Mouse (Mus musculus) limb, embryonic 15.5 days (tissue): ENCODE measurements around the gene Gm13695. TPM values are rescaled to one million over a fixed set of nuclear protein-coding genes. Genes with fewer than 3 reads are reported as not detected.
"Not testable (repeated sequence)": the region's sequence is repeated elsewhere in the genome, so short reads cannot be mapped to it uniquely, and the experiment has no call there.

Experiments used
- ATAC-seq: fragments of 200-750 bp; cut with Nextera tagmentation; 2 replicates; pipeline ENCODE4 v1.8.0; 2017; ENCODE audit warnings: low read depth, moderate TSS enrichment; ENCODE audit not compliant: insufficient number of reproducible peaks, low FRiP score, low TSS enrichment
- H3K27ac ChIP-seq: fragments of 300-500 bp; sonication (generic); 2 replicates; pipeline ENCODE4 v1.5.1; 2015; ENCODE audit warnings: moderate library complexity, mild to moderate bottlenecking, inconsistent platforms
- H3K27me3 ChIP-seq: fragments of 300-500 bp; sonication (generic); 2 replicates; pipeline ENCODE4 v1.6.1; 2015; ENCODE audit warnings: inconsistent platforms
- H3K36me3 ChIP-seq: fragments of 300-500 bp; sonication (generic); 2 replicates; pipeline ENCODE4 v1.6.1; 2015; ENCODE audit warnings: inconsistent platforms
- H3K4me1 ChIP-seq: fragments of 300-500 bp; sonication (generic); 2 replicates; pipeline ENCODE4 v1.6.1; 2015; ENCODE audit warnings: inconsistent platforms
- H3K4me2 ChIP-seq: fragments of 300-500 bp; sonication (generic); 2 replicates; pipeline ENCODE4 v1.6.1; 2015; ENCODE audit warnings: mild to moderate bottlenecking, inconsistent platforms
- H3K4me3 ChIP-seq: fragments of 300-500 bp; sonication (generic); 2 replicates; pipeline ENCODE4 v1.5.1; 2015; ENCODE audit warnings: mild to moderate bottlenecking, inconsistent platforms
- H3K9ac ChIP-seq: fragments of 300-500 bp; sonication (generic); 2 replicates; pipeline ENCODE4 v1.6.1; 2015; ENCODE audit warnings: inconsistent platforms
- H3K9me3 ChIP-seq: fragments of 300-500 bp; sonication (generic); 2 replicates; pipeline ENCODE4 v1.6.1; 2016; ENCODE audit warnings: inconsistent platforms
- WGBS: fragments of 180-500 bp; shearing (Covaris S2); methylation state at CpG from one replicate; pipeline ENCODE4 v1.1.7; 2015; 5-methylcytosine and 5-hydroxymethylcytosine counted together
- polyA plus RNA-seq: library from polyadenylated mRNA; unstranded; fragments of >200 nt; fragmentation: Nextera tagmentation; extraction: Ambion mirVana; gene quantifications from 2 replicates; pipeline ENCODE4 v1.2.1, GENCODE M21; 2015

Gm13695 gene
- polyA plus RNA-seq, 1 experiment from 2014 or later = not detected

DNA sequence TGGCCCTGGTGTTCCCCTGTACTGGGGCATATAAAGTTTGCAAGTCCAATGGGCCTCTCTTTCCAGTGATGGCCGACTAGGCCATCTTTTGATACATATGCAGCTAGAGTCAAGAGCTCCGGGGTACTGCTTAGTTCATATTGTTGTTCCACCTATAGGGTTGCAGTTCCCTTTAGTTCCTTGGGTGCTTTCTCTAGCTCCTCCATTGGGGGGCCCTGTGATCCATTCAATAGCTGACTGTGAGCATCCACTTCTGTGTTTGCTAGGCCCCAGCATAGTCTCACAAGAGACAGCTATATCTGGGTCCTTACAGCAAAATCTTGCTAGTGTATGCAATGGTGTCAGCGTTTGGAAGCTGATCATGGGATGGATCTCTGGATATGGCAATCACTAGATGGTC is 27.4 kb downstream of the Gm13695 start:
- not testable (repeated sequence) for H3K9ac ChIP-seq, H3K4me3 ChIP-seq, H3K9me3 ChIP-seq, ATAC-seq, H3K27me3 ChIP-seq, H3K27ac ChIP-seq, H3K36me3 ChIP-seq, H3K4me2 ChIP-seq, H3K4me1 ChIP-seq
- 94% methylated on average over 2 of the region's 3 CpGs for WGBS

GRCm38 (mm10) chr2:84008913-84009312 is 41.8 kb downstream of the Gm13695 start:
- ATAC-seq = no peak
- H3K4me3 ChIP-seq = no peak overlapping the region
- no peaks in the 10 kb centered on the region for H3K27me3 ChIP-seq
- no peaks in the 10 kb centered on the region for H3K9me3 ChIP-seq
- H3K4me1 ChIP-seq = no peaks in the 10 kb centered on the region
- H3K9ac ChIP-seq = no peak overlapping the region
- WGBS = 41% methylated on average over 1 of the region's 1 CpGs
- no peaks in the 10 kb centered on the region for H3K36me3 ChIP-seq
- no peak overlapping the region for H3K4me2 ChIP-seq
- no peak overlapping the region for H3K27ac ChIP-seq

DNA sequence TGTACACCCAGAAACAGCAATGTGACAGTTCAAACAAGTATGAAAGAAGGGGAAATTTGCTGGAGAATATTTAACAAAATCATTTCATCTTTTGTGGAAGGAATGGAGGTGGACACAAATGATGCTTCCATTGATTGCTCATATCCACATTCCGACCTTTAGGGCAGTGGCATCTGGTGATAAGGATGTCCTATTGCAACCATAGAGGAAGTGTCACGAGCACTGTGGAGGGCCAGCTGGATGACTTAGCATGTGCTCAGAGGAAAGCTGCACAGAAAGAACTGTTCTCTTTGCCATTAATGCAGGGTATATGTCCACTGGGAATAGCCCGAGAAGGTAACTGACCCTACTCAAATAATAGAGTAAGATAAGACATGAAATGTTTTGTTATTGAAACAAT is 42.7 kb downstream of the Gm13695 start:
- 76% methylated on average over 3 of the region's 3 CpGs for WGBS
- H3K27me3 ChIP-seq = no peaks in the 10 kb centered on the region
- no peak overlapping the region for H3K27ac ChIP-seq
- H3K4me3 ChIP-seq = no peak overlapping the region
- ATAC-seq = no peak
- H3K36me3 ChIP-seq = no peaks in the 10 kb centered on the region
- H3K9ac ChIP-seq = no peak overlapping the region
- H3K4me1 ChIP-seq = no peaks in the 10 kb centered on the region
- no peaks in the 10 kb centered on the region for H3K9me3 ChIP-seq
- no peak overlapping the region for H3K4me2 ChIP-seq

GRCm38 (mm10) chr2:84014572-84014971 is 47.5 kb downstream of the Gm13695 start:
- Histone ChIP-seq H3K4me2 (no peak overlapping the region), H3K27ac (no peak overlapping the region), H3K36me3 (no peaks in the 10 kb centered on the region), H3K4me1 (no peaks in the 10 kb centered on the region), H3K4me3 (no peak overlapping the region), H3K27me3 (no peaks in the 10 kb centered on the region), H3K9ac (no peak overlapping the region), H3K9me3 (no peaks in the 10 kb centered on the region)
- 50% methylated on average over 6 of the region's 6 CpGs for WGBS
- no peak for ATAC-seq

DNA sequence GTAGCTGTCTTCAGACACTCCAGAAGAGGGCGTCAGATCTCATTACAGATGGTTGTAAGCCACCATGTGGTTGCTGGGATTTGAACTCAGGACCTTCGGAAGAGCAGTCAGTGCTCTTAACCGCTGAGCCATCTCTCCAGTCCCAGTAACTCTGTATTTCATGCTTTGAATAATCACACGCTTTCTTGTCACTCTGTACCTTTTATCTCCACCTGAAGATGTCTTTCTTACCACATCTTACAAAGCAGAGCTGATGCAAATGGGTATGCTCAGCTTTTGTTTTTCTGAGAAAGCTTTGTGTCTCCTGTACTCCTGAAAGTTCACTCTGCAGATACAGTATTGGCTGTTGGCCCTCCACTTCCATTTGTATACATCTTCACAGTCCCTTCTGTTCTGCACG is 49.2 kb downstream of the Gm13695 start:
- H3K9ac ChIP-seq, H3K36me3 ChIP-seq, H3K27me3 ChIP-seq, H3K4me1 ChIP-seq, H3K9me3 ChIP-seq, ATAC-seq, H3K27ac ChIP-seq, H3K4me2 ChIP-seq, H3K4me3 ChIP-seq: not testable (repeated sequence)
- WGBS = 76% methylated on average over 5 of the region's 5 CpGs

DNA sequence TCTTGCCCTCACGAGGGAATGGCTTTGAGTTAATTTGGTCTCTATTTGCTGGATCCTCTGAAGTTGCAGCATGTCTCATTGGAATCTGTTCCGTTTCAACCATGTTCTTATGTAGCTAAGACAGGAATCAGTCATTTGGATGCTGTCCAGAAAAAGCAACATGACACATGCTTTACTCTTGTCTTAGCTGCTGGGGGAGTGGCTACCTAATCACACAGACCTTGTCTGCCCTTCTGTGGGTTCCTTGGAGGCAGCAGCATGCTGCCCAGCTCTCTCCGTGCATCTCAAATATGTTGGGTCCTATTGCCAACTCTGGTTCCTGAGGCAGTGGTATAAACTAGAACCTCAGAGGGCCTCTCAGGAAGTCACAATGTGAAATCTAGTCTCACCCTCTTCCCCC is 51.2 kb downstream of the Gm13695 start:
- Histone ChIP-seq H3K4me1 (no peaks in the 10 kb centered on the region), H3K36me3 (no peaks in the 10 kb centered on the region), H3K27ac (no peak overlapping the region), H3K9ac (no peak overlapping the region), H3K9me3 (no peaks in the 10 kb centered on the region), H3K4me2 (no peak overlapping the region), H3K4me3 (no peak overlapping the region), H3K27me3 (no peaks in the 10 kb centered on the region)
- WGBS = 43% methylated on average over 3 of the region's 3 CpGs
- no peak for ATAC-seq

Other genes starting within 250 kb of the Gm13695 start
- gene Itgav, start 242.9 kb upstream of the Gm13695 start, polyA plus RNA-seq = 62.8 and 70.7 TPM in 2 replicates
- 12.1 and 13.3 TPM in 2 replicates for gene Fam171b, start 154.7 kb upstream of the Gm13695 start, polyA plus RNA-seq
- gene Zswim2, start 26.1 kb upstream of the Gm13695 start, polyA plus RNA-seq = not detected in 2 replicates
- not detected in 2 replicates for gene Gm13698, start 11.6 kb upstream of the Gm13695 start, polyA plus RNA-seq
- gene Gm13693, start 5.8 kb upstream of the Gm13695 start, polyA plus RNA-seq = not detected in 2 replicates
- not detected in 2 replicates for gene Gm13696, start 5.8 kb downstream of the Gm13695 start, polyA plus RNA-seq
- gene Gm13694, start 11.6 kb downstream of the Gm13695 start, polyA plus RNA-seq = not detected in 2 replicates
- gene Gm13697, start 17.4 kb downstream of the Gm13695 start, polyA plus RNA-seq = not detected in 2 replicates
- gene Gm13691, start 23.2 kb downstream of the Gm13695 start, polyA plus RNA-seq = not detected in 2 replicates